Mouse (Mus musculus) urinary bladder, postnatal 36 days (tissue): ENCODE measurements around the gene Gm21985.
A peak's percentile ranks its signal among the peaks of the same experiment; 100 is the strongest.

Source experiments
- DNase-seq, 2 experiments: peaks; one replicate each; pipeline ENCODE4 v3.0.0; 2022; ENCODE audit warnings: low spot score in 2 of 2, mixed read lengths in 1 of 2

Gene Gm21985

DNA sequence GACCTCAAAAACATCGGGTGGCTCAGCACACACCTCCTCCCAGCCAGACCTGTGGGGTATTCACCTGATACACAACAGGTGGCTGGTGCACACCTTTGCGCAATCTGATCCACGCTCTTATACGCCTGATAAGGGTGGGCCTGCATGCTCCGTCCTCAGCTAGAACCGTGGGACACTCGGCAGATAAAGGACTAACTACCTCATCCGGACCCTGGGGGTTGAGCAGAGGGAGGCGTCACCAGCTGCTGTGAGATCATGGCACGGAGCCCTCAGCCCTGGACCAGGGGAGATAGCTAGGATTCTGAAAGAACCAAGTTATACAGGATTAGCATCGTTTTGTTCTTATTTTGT, at the start of gene Gm21985:
TSS of gene Gm21985 (plus strand) at position 73 of the 351 bp plus-strand sequence.
- DNase-seq, result peak in 1 of 2 experiments; percentile 35

GRCm38 (mm10) chr2:112217614-112218013, 48.5 kb upstream of the Gm21985 start:
- DNase-seq, result no peak

GRCm38 (mm10) chr2:112220880-112221279, 45.2 kb upstream of the Gm21985 start:
- no peak for DNase-seq

DNA sequence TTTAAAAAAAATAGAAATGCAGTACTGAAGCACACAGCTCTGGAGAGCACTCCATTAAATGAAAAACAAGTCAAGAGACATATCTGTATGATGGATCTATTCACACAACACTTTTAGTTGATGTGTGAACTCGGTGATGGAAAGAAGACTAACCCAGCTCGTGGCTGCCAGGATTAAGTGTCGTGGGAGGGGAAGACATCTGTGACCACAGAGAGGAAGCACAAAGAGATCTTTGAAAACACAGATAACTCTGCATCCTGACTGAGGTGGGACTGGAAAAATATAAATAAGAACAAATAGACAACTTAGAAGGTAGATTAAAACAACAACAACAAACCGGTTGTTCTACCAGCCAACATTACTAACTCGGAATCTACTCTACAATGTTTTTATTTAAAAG, 43.5 kb upstream of the Gm21985 start:
- no peak for DNase-seq

DNA sequence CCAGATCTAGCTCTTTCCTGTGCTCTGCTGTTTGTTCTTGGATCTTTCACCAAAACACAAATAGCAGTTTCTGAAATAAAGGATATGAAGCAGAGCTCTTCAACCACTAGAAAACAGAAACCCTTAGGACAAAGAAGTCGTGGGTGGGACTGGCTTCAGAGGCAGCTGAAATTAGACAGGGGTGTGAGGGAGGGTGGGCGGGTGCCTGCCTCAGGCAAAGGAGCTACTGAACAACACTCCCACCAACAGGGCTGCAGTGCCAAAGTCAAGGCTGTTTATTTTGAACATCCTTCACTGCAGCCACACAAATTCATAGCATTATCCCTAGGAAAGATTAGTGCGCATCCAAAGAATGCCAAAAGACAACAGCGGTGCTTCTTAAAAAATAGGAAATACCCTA, 41.8 kb upstream of the Gm21985 start:
- no peak for DNase-seq

GRCm38 (mm10) chr2:112232623-112233022, 33.5 kb upstream of the Gm21985 start:
- DNase-seq, result no peak

DNA sequence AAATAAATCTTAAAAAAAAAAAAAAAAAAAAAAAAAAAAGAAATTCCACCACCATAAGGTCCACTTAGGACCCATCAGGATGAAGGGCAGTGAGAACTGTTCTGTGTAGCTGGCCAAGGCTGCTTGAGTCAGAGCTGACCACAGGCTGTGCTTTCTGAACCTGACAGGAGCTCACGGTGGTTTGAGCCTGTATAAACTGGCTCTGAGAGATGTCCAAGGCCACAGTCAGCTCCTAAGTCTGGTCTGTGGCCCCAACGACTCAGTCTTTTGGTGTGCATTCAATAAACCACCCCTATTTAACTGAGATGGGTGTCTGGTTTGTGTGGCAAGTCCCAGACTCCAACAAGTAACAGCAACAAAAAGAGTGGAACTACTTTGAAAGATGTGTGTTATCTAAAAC, 29.5 kb upstream of the Gm21985 start:
- DNase-seq, result no peak

GRCm38 (mm10) chr2:112238006-112238405, 28.1 kb upstream of the Gm21985 start:
- DNase-seq, result no peak

GRCm38 (mm10) chr2:112239212-112239934, 26.7 kb upstream of the Gm21985 start, which contains the start of gene Lpcat4:
Lpcat4 (plus strand) TSS chr2:112239468.
- peak; percentile 75 to 84 for DNase-seq

DNA sequence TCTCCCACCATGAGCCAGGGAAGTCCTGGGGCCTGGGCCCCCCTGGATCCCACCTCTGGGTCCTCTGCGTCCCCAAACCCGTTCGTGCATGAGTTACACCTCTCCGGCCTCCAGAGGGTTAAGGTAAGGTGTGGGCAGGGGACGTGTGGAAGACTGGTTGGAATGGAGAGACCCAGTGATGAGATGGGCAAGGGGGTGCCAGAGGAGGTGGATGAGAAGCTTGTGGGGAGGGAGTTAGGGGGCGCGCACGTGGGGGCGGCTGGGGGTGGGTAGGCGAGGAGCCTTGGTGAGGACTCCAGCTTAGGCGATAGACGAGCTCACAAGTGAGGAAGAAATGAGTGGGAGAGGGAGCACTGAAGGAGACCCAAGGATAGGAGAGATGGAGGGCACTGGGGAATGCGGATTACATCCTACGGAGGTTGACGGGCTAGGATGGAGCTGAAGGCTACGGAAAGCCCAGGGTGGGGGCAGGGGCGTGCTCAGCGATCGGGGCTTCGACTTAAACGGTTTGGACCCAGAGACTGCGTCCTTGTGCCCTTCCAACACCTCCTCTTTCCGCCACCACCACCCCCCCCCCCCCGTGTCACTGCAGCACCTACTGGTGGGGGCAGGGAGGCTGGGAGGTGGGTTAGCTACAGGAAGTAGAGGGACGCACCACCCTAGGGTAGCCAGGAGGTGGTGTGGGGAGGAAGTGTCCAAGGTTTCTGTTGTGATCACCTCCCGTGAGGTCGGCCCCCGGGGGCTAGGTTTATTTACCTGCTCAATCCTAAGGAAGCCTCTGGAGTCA, 26.0 kb upstream of the Gm21985 start:
- DNase-seq, result no peak

GRCm38 (mm10) chr2:112241787-112242186, 24.3 kb upstream of the Gm21985 start:
- DNase-seq, result no peak

GRCm38 (mm10) chr2:112245307-112245706, 20.8 kb upstream of the Gm21985 start:
- DNase-seq, result peak; percentile 35 to 46

- DNase-seq, result peak in 1 of 2 experiments; percentile 23
These were observed 19.9 kb upstream of the Gm21985 start for GRCm38 (mm10) chr2:112246193-112246592.

GRCm38 (mm10) chr2:112247323-112247722, 18.8 kb upstream of the Gm21985 start:
- no peak for DNase-seq

DNA sequence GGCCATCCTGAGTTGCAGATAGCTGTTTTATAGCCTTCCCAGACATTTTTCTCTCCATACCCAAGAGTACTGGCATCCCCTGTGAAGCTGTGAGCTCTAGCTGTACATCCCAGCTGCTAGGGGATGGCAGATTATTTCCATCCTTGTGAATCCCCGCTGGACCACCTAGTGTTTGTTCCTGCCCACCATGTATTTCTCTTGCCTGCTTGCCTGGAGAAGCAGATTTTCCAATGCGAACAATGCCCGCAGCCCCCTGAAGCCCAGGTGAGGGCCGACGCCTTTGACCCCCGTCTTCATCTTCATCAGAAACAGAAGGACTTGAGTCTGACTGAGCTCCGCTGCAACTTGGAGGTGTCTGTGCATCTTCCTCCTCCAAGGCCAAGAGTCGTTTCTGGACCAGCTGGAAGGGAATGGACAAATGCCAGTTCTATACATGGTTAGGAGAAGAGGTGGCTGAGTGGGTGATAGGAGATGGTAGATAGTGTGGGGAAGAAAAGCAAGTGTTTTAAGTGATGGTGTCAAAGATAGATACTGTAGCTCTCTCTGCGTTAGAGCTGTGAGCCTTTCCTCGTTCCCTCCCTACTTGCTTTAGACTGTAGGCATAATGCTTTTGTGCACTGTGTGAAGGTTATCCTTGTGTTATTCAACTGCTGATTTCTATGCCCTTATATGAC, 16.2 kb upstream of the Gm21985 start:
- DNase-seq, result no peak

GRCm38 (mm10) chr2:112254675-112255515, 11.2 kb upstream of the Gm21985 start:
- no peak for DNase-seq

- peak in 1 of 2 experiments; percentile 29 for DNase-seq
These were observed 6.7 kb upstream of the Gm21985 start, which contains the start of gene Nutm1 for GRCm38 (mm10) chr2:112259241-112259962. Nutm1 (minus strand) TSS chr2:112259291.

DNA sequence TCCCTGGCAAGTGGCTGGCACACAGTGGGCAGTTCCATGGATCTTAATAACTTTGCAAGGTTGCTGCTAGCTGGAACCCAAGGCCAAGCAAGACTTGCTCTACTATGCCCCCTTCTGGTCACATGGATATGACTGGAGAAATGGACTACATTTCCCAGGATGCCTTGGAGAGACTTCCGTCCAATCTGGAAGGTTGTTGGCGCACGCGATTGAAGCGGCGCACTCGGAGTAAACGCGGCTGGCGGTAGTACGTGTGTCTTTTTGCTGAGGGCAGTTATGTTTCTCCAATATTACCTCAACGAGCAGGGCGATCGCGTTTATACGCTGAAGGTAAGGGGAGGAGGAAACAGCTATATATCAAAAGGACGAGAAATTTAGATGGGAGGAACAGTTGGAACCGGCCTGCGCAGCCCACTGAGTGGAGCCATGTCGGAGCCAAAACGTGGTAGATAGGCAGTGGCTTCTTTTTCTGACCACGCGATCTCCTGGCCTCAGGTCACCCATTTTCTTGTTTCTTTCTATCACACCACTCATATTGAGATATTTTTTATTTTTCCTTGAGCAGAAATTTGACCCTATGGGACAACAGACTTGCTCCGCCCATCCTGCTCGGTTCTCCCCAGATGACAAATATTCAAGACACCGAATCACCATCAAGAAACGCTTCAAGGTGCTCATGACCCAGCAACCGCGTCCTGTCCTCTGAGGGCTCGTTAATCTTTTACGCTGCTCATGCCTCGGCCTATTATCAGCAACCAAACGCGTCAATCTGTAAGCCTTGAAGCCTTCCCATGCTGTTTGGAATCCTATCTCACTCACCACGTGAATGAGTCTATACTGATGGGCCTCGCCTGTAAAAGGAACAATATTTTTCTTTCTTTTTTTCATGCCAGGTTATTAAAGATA, 4.1 kb upstream of the Gm21985 start, which contains the start of gene Nop10:
TSS of gene Nop10 (plus strand) at position 179 of the 906 bp plus-strand sequence.
- peak; percentile 70 to 80 for DNase-seq

DNA sequence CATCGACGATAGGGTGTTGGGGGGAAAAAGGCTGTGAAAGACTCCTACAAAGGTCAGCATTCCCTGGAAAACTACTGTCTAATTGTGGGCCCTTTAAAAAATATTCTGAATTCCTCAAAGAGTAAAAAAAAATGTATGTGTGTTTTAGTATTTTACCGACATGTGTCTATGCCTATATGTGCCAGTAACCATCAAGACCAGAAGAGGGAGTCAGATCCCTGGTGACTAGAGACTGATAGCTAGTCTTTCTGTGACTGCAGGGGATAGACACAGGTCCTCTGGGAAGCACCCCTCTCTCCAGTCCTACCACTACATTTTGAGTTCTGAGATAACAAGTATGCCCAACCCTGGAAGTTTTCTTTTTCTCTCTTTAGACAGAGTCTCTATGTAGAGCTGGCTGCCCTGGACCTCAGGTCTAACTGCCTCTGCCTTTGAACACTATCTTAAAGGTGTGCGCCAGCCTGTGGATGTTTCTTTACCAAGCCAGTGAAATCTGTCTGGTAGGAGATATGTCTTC, 3.3 kb upstream of the Gm21985 start:
- no peak for DNase-seq
